Mouse (Mus musculus) C2C12 (cell line): ENCODE results near the gene Hes3.

Experiments
- CEBPB ChIP-seq: IDR thresholded peaks from one replicate; pipeline ENCODE4 v1.6.1; 2011; ENCODE audit warnings: low read depth, mild to moderate bottlenecking, control low read depth, moderate library complexity
- CTCF ChIP-seq: IDR thresholded peaks from one replicate; pipeline ENCODE4 v1.5.1; 2011; ENCODE audit not compliant: control insufficient read depth, insufficient read depth, insufficient read length
- MAX ChIP-seq: IDR thresholded peaks from one replicate; pipeline ENCODE4 v1.6.1; 2011; ENCODE audit warnings: mild to moderate bottlenecking, control low read depth
- MYOD1 ChIP-seq: IDR thresholded peaks from one replicate; pipeline ENCODE4 v1.6.1; 2011; ENCODE audit warnings: low read depth; ENCODE audit not compliant: control insufficient read depth, insufficient read length
- MYOG ChIP-seq: IDR thresholded peaks from one replicate; pipeline ENCODE4 v1.6.1; 2011; ENCODE audit not compliant: control insufficient read depth, insufficient read length; ENCODE audit errors: extremely low read depth
- USF1 ChIP-seq: IDR thresholded peaks from one replicate; pipeline ENCODE4 v1.6.1; 2011; ENCODE audit warnings: low read depth, mild to moderate bottlenecking, control low read depth, moderate library complexity

DNA sequence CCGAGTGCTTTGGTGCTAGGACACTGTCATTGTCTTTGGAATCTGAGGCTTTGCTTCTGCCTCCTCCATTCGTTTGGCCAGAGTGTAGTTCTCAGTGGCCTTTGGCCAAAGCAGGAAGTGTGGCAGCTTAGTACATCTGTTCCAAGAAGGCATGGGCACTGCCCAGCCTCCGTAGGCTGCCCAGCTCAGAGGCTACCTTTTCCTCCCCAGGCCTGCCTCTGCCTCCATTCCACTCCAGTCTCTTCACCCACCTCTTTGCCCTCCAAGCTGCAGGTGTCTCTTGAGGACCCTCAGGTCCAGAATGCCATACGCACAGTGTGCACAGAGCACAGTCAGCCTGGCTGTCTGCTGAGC lies 27.3 kb downstream of the Hes3 start:
- TF ChIP-seq CTCF (no peak), CEBPB (no peak), MYOD1 (no peak), USF1 (no peak), MYOG (no peak), MAX (no peak)
